Mouse (Mus musculus) embryonic facial prominence, embryonic 11.5 days (tissue): ENCODE results near the gene Cdk5r2. TPM values are rescaled to one million over a fixed set of nuclear protein-coding genes. Genes with fewer than 3 reads are reported as not detected.
A peak's percentile ranks its signal among the peaks of the same experiment; 100 is the strongest.

Source experiments
- ATAC-seq: fragments of 200-750 bp; cut with Nextera tagmentation; replicated peaks from 2 replicates; pipeline ENCODE4 v1.8.0; 2017; ENCODE audit warnings: low read depth; ENCODE audit not compliant: insufficient number of reproducible peaks, low FRiP score, low TSS enrichment
- DNase-seq: peaks from one replicate; pipeline ENCODE4 v3.0.0-alpha.2; 2015; ENCODE audit warnings: low spot score
- H3K27ac ChIP-seq: fragments of 300-500 bp; sonication (generic); replicated peaks from 2 replicates; pipeline ENCODE4 v1.5.1; 2014; ENCODE audit warnings: mild to moderate bottlenecking, low read depth, low read length, control low read depth
- H3K27me3 ChIP-seq: fragments of 300-500 bp; sonication (generic); 2 replicates; pipeline ENCODE4 v1.6.1; 2014; ENCODE audit warnings: mild to moderate bottlenecking, low read length, moderate library complexity, mixed read lengths; ENCODE audit not compliant: control insufficient read depth, insufficient read depth
- H3K36me3 ChIP-seq: fragments of 300-500 bp; sonication (generic); replicated peaks from 2 replicates; pipeline ENCODE4 v1.6.1; 2014; ENCODE audit warnings: low read depth, mild to moderate bottlenecking, low read length, moderate library complexity, mixed read lengths; ENCODE audit not compliant: control insufficient read depth, insufficient read depth
- H3K4me1 ChIP-seq: fragments of 300-500 bp; sonication (generic); 2 replicates; pipeline ENCODE4 v1.6.1; 2014; ENCODE audit warnings: low read length, mixed read lengths; ENCODE audit not compliant: control insufficient read depth, insufficient read depth
- H3K4me2 ChIP-seq: fragments of 300-500 bp; sonication (generic); 2 replicates; pipeline ENCODE4 v1.6.1; 2014; ENCODE audit warnings: low read depth, mild to moderate bottlenecking, control low read depth, low read length, moderate library complexity
- H3K4me3 ChIP-seq: fragments of 300-500 bp; sonication (generic); 2 replicates; pipeline ENCODE4 v1.5.1; 2014; ENCODE audit warnings: low read depth, low read length, control low read depth
- H3K9ac ChIP-seq: fragments of 300-500 bp; sonication (generic); replicated peaks from 2 replicates; pipeline ENCODE4 v1.6.1; 2014; ENCODE audit warnings: mild to moderate bottlenecking, control low read depth, low read length
- H3K9me3 ChIP-seq: fragments of 300-500 bp; sonication (generic); replicated peaks from 2 replicates; pipeline ENCODE4 v1.6.1; 2016; ENCODE audit warnings: mild to moderate bottlenecking, low read length, inconsistent platforms, mixed read lengths; ENCODE audit not compliant: control insufficient read depth
- WGBS: fragments of 180-500 bp; shearing (Covaris S2); extraction: QIAGEN DNeasy Blood & Tissue Kit; methylation state at CpG from one replicate; pipeline ENCODE4 v1.1.7; 2014; 5-methylcytosine and 5-hydroxymethylcytosine counted together
- microRNA counts: library from miRNA; unstranded; fragments of <30 nt; microRNA quantifications from one replicate; lab custom pipeline; 2016
- microRNA-seq: library from miRNA; unstranded; fragments of <30 nt; microRNA quantifications from one replicate; pipeline ENCODE4, GENCODE M21; 2016; ENCODE audit warnings: borderline number of aligned reads
- polyA plus RNA-seq: library from polyadenylated mRNA; unstranded; fragments of >200 nt; fragmentation: Nextera tagmentation; extraction: Ambion mirVana; gene quantifications from 2 replicates; pipeline ENCODE4 v1.2.1, GENCODE M21; 2014

Cdk5r2 gene
- polyA plus RNA-seq, 1 experiment from 2014 or later = 1.1 TPM

GRCm38 (mm10) chr1:74900341-74901285, 45.9 kb downstream of the Cdk5r2 start:
- H3K36me3 ChIP-seq = no peaks in the 10 kb centered on the region
- ATAC-seq = no peak
- peak; percentile 33 for DNase-seq
- peaks cover 8% of the 10 kb centered on the region; the same call in 1 of the 2 replicates for H3K4me1 ChIP-seq
- peaks cover 56% of the 10 kb centered on the region for H3K27me3 ChIP-seq
- no peak overlapping the region for H3K27ac ChIP-seq
- H3K4me2 ChIP-seq = peak overlapping the region; percentile 59
- H3K9me3 ChIP-seq = no peaks in the 10 kb centered on the region
- peak overlapping the region; percentile 23 for H3K4me3 ChIP-seq
- peak overlapping the region; percentile 6; the same call in 1 of the 2 replicates for H3K9ac ChIP-seq
- 1% methylated on average over 52 of the region's 66 CpGs for WGBS

GRCm38 (mm10) chr1:74901686-74902085, 47.0 kb downstream of the Cdk5r2 start:
- Histone ChIP-seq H3K27ac (no peak overlapping the region), H3K36me3 (no peaks in the 10 kb centered on the region), H3K4me1 (peaks cover 8% of the 10 kb centered on the region; the same call in 1 of the 2 replicates), H3K4me2 (no peak overlapping the region), H3K9ac (no peak overlapping the region), H3K4me3 (no peak overlapping the region), H3K27me3 (peaks cover 45% of the 10 kb centered on the region), H3K9me3 (no peaks in the 10 kb centered on the region)
- ATAC-seq (no peak), DNase-seq (peak; percentile 70)
- 3% methylated on average over 3 of the region's 3 CpGs for WGBS

GRCm38 (mm10) chr1:74902191-74902590, 47.5 kb downstream of the Cdk5r2 start:
- no peaks in the 10 kb centered on the region for H3K36me3 ChIP-seq
- DNase-seq (no peak), ATAC-seq (no peak)
- H3K4me1 ChIP-seq = peaks cover 8% of the 10 kb centered on the region; the same call in 1 of the 2 replicates
- H3K9ac ChIP-seq = no peak overlapping the region
- no peak overlapping the region for H3K27ac ChIP-seq
- no peak overlapping the region for H3K4me3 ChIP-seq
- H3K9me3 ChIP-seq = no peaks in the 10 kb centered on the region
- H3K27me3 ChIP-seq = peaks cover 45% of the 10 kb centered on the region
- H3K4me2 ChIP-seq = no peak overlapping the region
- WGBS = 26% methylated on average over 6 of the region's 6 CpGs

MicroRNA genes within 50 kb of the gene (microRNA counts, 519-probe panel; counts per million panel counts)
- not detected for microRNA mmu-miR-375 (lab: Ali Mortazavi, UCI)

Small RNAs within 50 kb of the gene (microRNA-seq; reads per million reads assigned to microRNA genes)
- gene Mir375 = 956 reads per million, percentile 70 among the genes with 10 or more reads in this experiment

Other genes starting within 250 kb of the Cdk5r2 start
- gene Ttll4, start 193.2 kb upstream of the Cdk5r2 start, polyA plus RNA-seq = 29.6 and 37.1 TPM in 2 replicates
- gene Cyp27a1, start 141.4 kb upstream of the Cdk5r2 start, polyA plus RNA-seq = 11.1 and 12.3 TPM in 2 replicates
- gene Prkag3, start 105.7 kb upstream of the Cdk5r2 start, polyA plus RNA-seq = not detected in 2 replicates
- gene Wnt6, start 83.0 kb upstream of the Cdk5r2 start, polyA plus RNA-seq = 15.5 and 19.1 TPM in 2 replicates
- 1.5 and 1.6 TPM in 2 replicates for gene Wnt10a, start 63.4 kb upstream of the Cdk5r2 start, polyA plus RNA-seq
- gene Fev, start 30.5 kb downstream of the Cdk5r2 start, polyA plus RNA-seq = 0.40 and 0.62 TPM in 2 replicates
- gene Cryba2, start 38.2 kb downstream of the Cdk5r2 start, polyA plus RNA-seq = 0.62 and 5.2 TPM in 2 replicates
- gene Cfap65, start 80.7 kb downstream of the Cdk5r2 start, polyA plus RNA-seq = 0.06 TPM in 1 of 2 replicates, not detected in the other
- gene Ihh, start 96.7 kb downstream of the Cdk5r2 start, polyA plus RNA-seq = 0.32 TPM in 1 of 2 replicates, not detected in the other